Mouse (Mus musculus): ENCODE results near the gene Bicral.

GRCm38 (mm10) chr17:46903876-46904490, 45.7 kb upstream of the Bicral start:
- TF ChIP-seq USF1 (IDR thresholded peaks at IDR 0.05; ENCODE audit: low read depth, low read length), result no peak
- TF ChIP-seq POLR2A (IDR thresholded peaks at IDR 0.05; ENCODE audit: low read depth, low read length), result no peak
- no peak for TF ChIP-seq TCF12 (IDR thresholded peaks at IDR 0.05; ENCODE audit: low read depth, low read length)
- peak; percentile 82 to 89 for TF ChIP-seq CTCF (conservative IDR thresholded peaks at IDR 0.05 in 1 of 2, IDR thresholded peaks at IDR 0.05 in 1 of 2; ENCODE audit: low read depth in 2 of 2, low read length in 2 of 2)
- peak; percentile 78 for TF ChIP-seq SMC3 (IDR thresholded peaks at IDR 0.05; ENCODE audit: low read depth, low read length)
- no peak for TF ChIP-seq HCFC1 (IDR thresholded peaks at IDR 0.05; ENCODE audit: low read depth, low read length)
- no peak for TF ChIP-seq GABPA (IDR thresholded peaks at IDR 0.05; ENCODE audit: insufficient replicate concordance, low read depth, low read length)
- no peak for TF ChIP-seq RCOR1 (conservative IDR thresholded peaks at IDR 0.05; ENCODE audit: low read depth, low read length)
- TF ChIP-seq BHLHE40 (IDR thresholded peaks at IDR 0.05; ENCODE audit: low read depth, low read length), result no peak
- TF ChIP-seq CHD1 (IDR thresholded peaks at IDR 0.05; ENCODE audit: low read depth, low read length), result no peak
